Mouse (Mus musculus) kidney, postnatal 0 days (tissue): ENCODE measurements at regions not wholly inside any gene's neighbourhood (a gene's known extent, or its start where the extent isn't known, plus 50 kb on each side); places are given as distances from the start of the nearest gene placed in this dataset.

Source experiments
- ATAC-seq: fragments of 200-750 bp; cut with Nextera tagmentation; replicated peaks from 2 replicates; pipeline ENCODE4 v1.8.0; 2017; ENCODE audit warnings: low read depth, moderate number of reproducible peaks, moderate TSS enrichment, moderate library complexity; ENCODE audit not compliant: low FRiP score
- DNase-seq: peaks from one replicate; pipeline ENCODE4 v3.0.0-alpha.2; 2016; ENCODE audit warnings: low spot score
- H3K27ac ChIP-seq: fragments of 300-500 bp; sonication (generic); 2 replicates; pipeline ENCODE4 v1.5.1; 2014; ENCODE audit warnings: mild to moderate bottlenecking
- H3K27me3 ChIP-seq: fragments of 300-500 bp; sonication (generic); 2 replicates; pipeline ENCODE4 v1.6.1; 2014; ENCODE audit warnings: low read length, mixed read lengths; ENCODE audit not compliant: insufficient read depth
- H3K36me3 ChIP-seq: fragments of 300-500 bp; sonication (generic); 2 replicates; pipeline ENCODE4 v1.6.1; 2014; ENCODE audit warnings: low read length, mixed read lengths; ENCODE audit not compliant: insufficient read depth
- H3K4me1 ChIP-seq: fragments of 300-500 bp; sonication (generic); replicated peaks from 2 replicates; pipeline ENCODE4 v1.6.1; 2014; ENCODE audit warnings: antibody characterized with exemption, low read length, mixed read lengths; ENCODE audit not compliant: insufficient read depth
- H3K4me2 ChIP-seq: fragments of 300-500 bp; sonication (generic); 2 replicates; pipeline ENCODE4 v1.6.1; 2014; ENCODE audit warnings: mild to moderate bottlenecking, low read length, moderate library complexity, mixed read lengths
- H3K4me3 ChIP-seq: fragments of 300-500 bp; sonication (generic); replicated peaks from 2 replicates; pipeline ENCODE4 v1.5.1; 2014; ENCODE audit warnings: low read depth, low read length
- H3K9ac ChIP-seq: fragments of 300-500 bp; sonication (generic); 2 replicates; pipeline ENCODE4 v1.6.1; 2014; ENCODE audit warnings: low read depth, low read length
- H3K9me3 ChIP-seq: fragments of 300-500 bp; sonication (generic); replicated peaks from 2 replicates; pipeline ENCODE4 v1.6.1; 2016; ENCODE audit warnings: low read length, inconsistent platforms, mixed read lengths
- CTCF ChIP-seq: IDR thresholded peaks from 2 replicates; pipeline ENCODE4 v1.5.1; 2016; ENCODE audit warnings: antibody characterized with exemption, low read depth, mild to moderate bottlenecking, moderate library complexity
- WGBS: fragments of 180-500 bp; shearing (Covaris S2); extraction: QIAGEN DNeasy Blood & Tissue Kit; methylation state at CpG from one replicate; pipeline ENCODE4 v1.1.7; 2014; 5-methylcytosine and 5-hydroxymethylcytosine counted together

GRCm38 (mm10) chr2:170675731-170676130 lies 55.9 kb upstream of the Dok5 start:
- no peak for ATAC-seq
- H3K9me3 ChIP-seq, result no peaks in the 10 kb centered on the region; the same call in 1 of the 2 replicates
- no peak overlapping the region for H3K27ac ChIP-seq
- WGBS, result 61% methylated on average over 10 of the region's 10 CpGs
- no peaks in the 10 kb centered on the region for H3K4me1 ChIP-seq
- peak; percentile 13 for DNase-seq
- H3K27me3 ChIP-seq, result no peaks in the 10 kb centered on the region
- H3K4me2 ChIP-seq, result no peak overlapping the region
- H3K4me3 ChIP-seq, result no peak overlapping the region
- H3K9ac ChIP-seq, result no peak overlapping the region
- TF ChIP-seq CTCF, result no peak
- H3K36me3 ChIP-seq, result no peaks in the 10 kb centered on the region

GRCm38 (mm10) chr2:170673683-170674082 lies 57.9 kb upstream of the Dok5 start:
- no peaks in the 10 kb centered on the region for H3K4me1 ChIP-seq
- H3K4me3 ChIP-seq, result no peak overlapping the region
- H3K4me2 ChIP-seq, result no peak overlapping the region
- H3K9me3 ChIP-seq, result no peaks in the 10 kb centered on the region; the same call in 1 of the 2 replicates
- no peak overlapping the region for H3K9ac ChIP-seq
- H3K27ac ChIP-seq, result no peak overlapping the region
- DNase-seq (no peak), ATAC-seq (no peak)
- WGBS, result 88% methylated on average over 6 of the region's 6 CpGs
- H3K27me3 ChIP-seq, result no peaks in the 10 kb centered on the region
- H3K36me3 ChIP-seq, result no peaks in the 10 kb centered on the region
- TF ChIP-seq CTCF, result no peak

- H3K4me2 ChIP-seq, result no peak overlapping the region
- no peaks in the 10 kb centered on the region for H3K27me3 ChIP-seq
- DNase-seq, result no peak
- no peak overlapping the region for H3K4me3 ChIP-seq
- no peaks in the 10 kb centered on the region for H3K36me3 ChIP-seq
- no peaks in the 10 kb centered on the region for H3K4me1 ChIP-seq
- WGBS, result 91% methylated on average over 1 of the region's 1 CpGs
- no peak for TF ChIP-seq CTCF
- ATAC-seq, result no peak
- no peak overlapping the region for H3K9ac ChIP-seq
- H3K9me3 ChIP-seq, result no peaks in the 10 kb centered on the region; the same call in 1 of the 2 replicates
- no peak overlapping the region for H3K27ac ChIP-seq
These were observed 58.8 kb upstream of the Dok5 start for GRCm38 (mm10) chr2:170672789-170673188.

- 81% methylated on average over 12 of the region's 12 CpGs for WGBS
- ATAC-seq, result no peak
- H3K27me3 ChIP-seq, result no peaks in the 10 kb centered on the region
These were observed 62.6 kb upstream of the Dok5 start for GRCm38 (mm10) chr2:170668960-170669359.

GRCm38 (mm10) chr2:170668497-170668896 lies 63.1 kb upstream of the Dok5 start:
- no peaks in the 10 kb centered on the region for H3K36me3 ChIP-seq
- H3K4me3 ChIP-seq, result no peak overlapping the region
- no peak overlapping the region for H3K9ac ChIP-seq
- H3K9me3 ChIP-seq, result no peaks in the 10 kb centered on the region
- WGBS, result 81% methylated on average over 6 of the region's 6 CpGs
- no peaks in the 10 kb centered on the region for H3K27me3 ChIP-seq
- no peak overlapping the region for H3K27ac ChIP-seq
- no peak for TF ChIP-seq CTCF
- H3K4me2 ChIP-seq, result no peak overlapping the region
- H3K4me1 ChIP-seq, result no peaks in the 10 kb centered on the region
- DNase-seq, result no peak
- no peak for ATAC-seq

More at GRCm38 (mm10) chr2:170668960-170669359, 62.6 kb upstream of the Dok5 start:
- Histone ChIP-seq H3K27ac (no peak overlapping the region), H3K36me3 (no peaks in the 10 kb centered on the region), H3K4me2 (no peak overlapping the region), H3K4me3 (no peak overlapping the region), H3K4me1 (no peaks in the 10 kb centered on the region), H3K9ac (no peak overlapping the region), H3K9me3 (no peaks in the 10 kb centered on the region)
- TF ChIP-seq CTCF, result no peak
- no peak for DNase-seq

GRCm38 (mm10) chr2:170662069-170662980 lies 60.5 kb upstream of the 4930470P17Rik start:
- Histone ChIP-seq H3K4me1 (no peaks in the 10 kb centered on the region), H3K4me2 (no peak overlapping the region), H3K27me3 (no peaks in the 10 kb centered on the region), H3K36me3 (no peaks in the 10 kb centered on the region), H3K9ac (no peak overlapping the region), H3K4me3 (no peak overlapping the region), H3K27ac (no peak overlapping the region), H3K9me3 (no peaks in the 10 kb centered on the region)
- WGBS, result 81% methylated on average over 25 of the region's 25 CpGs
- no peak for DNase-seq
- ATAC-seq, result no peak
- TF ChIP-seq CTCF, result no peak
